Mouse (Mus musculus) hindbrain, embryonic 16.5 days (tissue): ENCODE results near the gene Emilin2. TPM values are rescaled to one million over a fixed set of nuclear protein-coding genes. Genes with fewer than 3 reads are reported as not detected.

Source experiments
- ATAC-seq: fragments of 200-750 bp; cut with Nextera tagmentation; 2 replicates; pipeline ENCODE4 v1.8.0; 2017; ENCODE audit warnings: moderate TSS enrichment, moderate library complexity
- H3K27ac ChIP-seq: fragments of 300-500 bp; sonication (generic); 2 replicates; pipeline ENCODE4 v1.5.1; 2014; ENCODE audit warnings: low read depth, mild to moderate bottlenecking, control low read depth, low read length, moderate library complexity
- H3K27me3 ChIP-seq: fragments of 300-500 bp; sonication (generic); replicated peaks from 2 replicates; pipeline ENCODE4 v1.6.1; 2014; ENCODE audit warnings: low read length; ENCODE audit not compliant: control insufficient read depth, insufficient read depth
- H3K36me3 ChIP-seq: fragments of 300-500 bp; sonication (generic); 2 replicates; pipeline ENCODE4 v1.6.1; 2014; ENCODE audit warnings: mild to moderate bottlenecking, low read length, moderate library complexity, mixed read lengths; ENCODE audit not compliant: control insufficient read depth, insufficient read depth
- H3K4me1 ChIP-seq: fragments of 300-500 bp; sonication (generic); 2 replicates; pipeline ENCODE4 v1.6.1; 2014; ENCODE audit warnings: low read depth, low read length; ENCODE audit not compliant: control insufficient read depth, insufficient read depth
- H3K4me2 ChIP-seq: fragments of 300-500 bp; sonication (generic); 2 replicates; pipeline ENCODE4 v1.6.1; 2014; ENCODE audit warnings: mild to moderate bottlenecking, low read length, control low read depth, moderate library complexity
- H3K4me3 ChIP-seq: fragments of 300-500 bp; sonication (generic); 2 replicates; pipeline ENCODE4 v1.5.1; 2014; ENCODE audit warnings: mild to moderate bottlenecking, low read length, control low read depth, moderate library complexity
- H3K9ac ChIP-seq: fragments of 300-500 bp; sonication (generic); 2 replicates; pipeline ENCODE4 v1.6.1; 2014; ENCODE audit warnings: low read depth, mild to moderate bottlenecking, control low read depth, low read length, moderate library complexity
- H3K9me3 ChIP-seq: fragments of 300-500 bp; sonication (generic); 2 replicates; pipeline ENCODE4 v1.6.1; 2014; ENCODE audit warnings: mild to moderate bottlenecking, low read length, moderate library complexity; ENCODE audit not compliant: control insufficient read depth
- WGBS: fragments of 180-500 bp; shearing (Covaris S2); extraction: QIAGEN DNeasy Blood & Tissue Kit; methylation state at CpG from one replicate; pipeline ENCODE4 v1.1.7; 2014; 5-methylcytosine and 5-hydroxymethylcytosine counted together
- polyA plus RNA-seq: library from polyadenylated mRNA; unstranded; fragments of >200 nt; fragmentation: Nextera tagmentation; extraction: Ambion mirVana; gene quantifications from 2 replicates; pipeline ENCODE4 v1.2.1, GENCODE M21; 2015

Gene Emilin2
- polyA plus RNA-seq, 1 experiment from 2014 or later, result 2.2 TPM

DNA sequence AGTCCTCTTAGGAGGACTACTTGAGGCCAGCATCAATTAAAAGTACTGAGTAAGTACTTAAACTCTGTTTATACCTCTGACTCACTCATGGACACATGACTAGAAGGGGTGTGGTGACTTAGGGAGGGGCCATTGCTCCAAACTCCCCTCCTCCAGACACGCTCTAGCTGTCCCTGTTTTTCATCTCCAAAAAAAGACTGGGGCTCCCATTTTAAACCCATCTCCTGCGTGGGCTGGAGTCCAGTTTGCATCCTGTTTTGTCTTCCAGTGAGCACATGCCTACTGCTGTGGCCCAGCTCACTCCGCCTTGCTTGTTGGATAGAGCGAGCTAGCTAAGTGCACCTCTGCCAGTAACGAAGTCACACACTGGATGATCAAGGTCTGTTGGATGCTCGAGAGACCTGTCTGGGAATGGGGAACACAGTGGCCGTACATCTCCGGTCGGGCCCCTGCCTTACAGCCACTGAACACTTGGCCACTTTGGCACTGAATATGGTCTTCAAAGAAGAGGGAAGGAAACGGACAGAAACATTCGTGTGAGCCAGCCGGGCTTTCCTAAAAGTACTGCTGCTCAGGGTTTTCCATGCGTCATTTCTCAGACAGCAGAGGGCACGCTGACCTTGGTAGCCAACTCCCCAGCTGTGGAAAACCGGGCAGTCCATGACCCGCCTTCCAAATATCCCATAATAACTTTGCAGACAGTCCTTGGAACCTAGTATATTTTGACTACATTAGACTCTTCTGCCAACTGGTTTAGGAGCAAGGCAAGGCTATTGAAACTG, 60.8 kb downstream of the Emilin2 start:
- no peaks in the 10 kb centered on the region for H3K27me3 ChIP-seq
- no peak overlapping the region for H3K4me3 ChIP-seq
- H3K4me2 ChIP-seq, result no peak overlapping the region
- H3K27ac ChIP-seq, result no peak overlapping the region
- H3K9ac ChIP-seq, result no peak overlapping the region
- peak; percentile 13; the same call in 1 of the 2 replicates for ATAC-seq
- WGBS, result 84% methylated on average over 16 of the region's 16 CpGs
- H3K36me3 ChIP-seq, result peaks cover 9% of the 10 kb centered on the region
- no peaks in the 10 kb centered on the region for H3K9me3 ChIP-seq
- peaks cover 6% of the 10 kb centered on the region for H3K4me1 ChIP-seq

DNA sequence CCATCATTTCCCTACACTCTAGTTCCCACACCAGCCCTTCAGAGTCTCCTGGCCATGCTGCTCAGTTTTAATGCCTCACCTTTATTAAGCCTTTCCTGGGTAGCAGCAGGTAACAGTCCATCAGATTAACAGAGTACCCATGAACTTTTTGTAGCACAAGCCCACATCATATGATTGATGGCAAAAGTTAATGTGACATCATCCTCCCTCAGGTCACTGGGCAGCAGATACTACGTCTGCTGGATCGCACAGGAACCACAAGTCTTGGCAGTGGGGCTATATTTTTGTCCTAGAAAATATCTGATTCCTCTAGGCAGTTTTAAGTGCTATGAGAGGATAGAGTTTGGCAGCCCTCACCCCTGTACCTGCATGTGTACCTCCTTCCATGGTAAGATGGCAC, 61.7 kb downstream of the Emilin2 start:
- WGBS, result 92% methylated on average over 2 of the region's 2 CpGs
- no peak overlapping the region for H3K9ac ChIP-seq
- H3K27me3 ChIP-seq, result no peaks in the 10 kb centered on the region
- H3K4me2 ChIP-seq, result no peak overlapping the region
- no peak for ATAC-seq
- H3K4me3 ChIP-seq, result no peak overlapping the region
- H3K9me3 ChIP-seq, result no peaks in the 10 kb centered on the region
- H3K27ac ChIP-seq, result no peak overlapping the region
- peaks cover 6% of the 10 kb centered on the region for H3K4me1 ChIP-seq
- H3K36me3 ChIP-seq, result peaks cover 10% of the 10 kb centered on the region

DNA sequence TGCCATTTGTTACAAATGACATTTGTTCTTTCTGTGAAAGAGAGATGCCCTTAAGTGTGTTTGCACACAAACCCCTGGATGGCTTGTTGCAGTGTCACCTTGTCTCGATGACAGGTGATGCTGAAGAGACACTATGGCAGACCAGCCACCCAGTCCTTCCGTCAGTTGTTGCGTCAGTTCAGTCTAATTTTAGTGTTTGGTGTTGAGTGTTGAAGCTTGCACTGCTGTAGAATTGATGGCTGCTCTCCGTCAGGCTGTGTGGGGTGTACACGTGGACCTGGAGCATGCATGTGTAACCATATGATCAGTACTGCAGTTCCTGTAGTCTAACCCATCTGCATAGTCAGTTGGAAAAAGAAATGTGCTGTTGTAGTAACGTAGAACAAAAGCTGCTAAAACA, 62.8 kb downstream of the Emilin2 start:
- Histone ChIP-seq H3K9me3 (no peaks in the 10 kb centered on the region), H3K27ac (no peak overlapping the region), H3K36me3 (peaks cover 12% of the 10 kb centered on the region), H3K27me3 (no peaks in the 10 kb centered on the region), H3K4me2 (no peak overlapping the region), H3K9ac (no peak overlapping the region), H3K4me3 (no peak overlapping the region), H3K4me1 (peaks cover 6% of the 10 kb centered on the region)
- no peak for ATAC-seq
- WGBS, result 82% methylated on average over 6 of the region's 6 CpGs

DNA sequence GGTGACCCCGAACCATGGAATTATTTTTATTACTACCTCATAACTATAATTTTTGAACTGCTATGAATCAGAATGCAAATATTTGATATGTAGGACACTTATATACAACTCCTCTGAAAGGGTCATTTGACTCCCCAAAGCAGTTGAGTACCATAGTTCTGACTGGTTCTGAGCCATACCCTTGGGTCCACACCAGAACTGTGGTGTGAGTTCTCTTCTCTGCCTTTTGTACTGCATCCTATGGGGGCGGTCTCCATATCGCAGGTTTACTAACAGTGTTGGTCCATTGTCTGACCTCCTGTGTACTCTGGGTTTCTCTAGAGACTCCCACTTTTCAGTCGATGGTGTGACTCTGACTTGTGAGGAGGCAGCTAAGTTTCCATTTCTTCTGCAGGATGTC, 65.8 kb downstream of the Emilin2 start:
- peaks cover 23% of the 10 kb centered on the region for H3K36me3 ChIP-seq
- no peak for ATAC-seq
- H3K4me1 ChIP-seq, result no peaks in the 10 kb centered on the region
- no peak overlapping the region for H3K27ac ChIP-seq
- H3K27me3 ChIP-seq, result no peaks in the 10 kb centered on the region
- WGBS, result 92% methylated on average over 4 of the region's 4 CpGs
- no peak overlapping the region for H3K4me3 ChIP-seq
- H3K9ac ChIP-seq, result no peak overlapping the region
- H3K4me2 ChIP-seq, result no peak overlapping the region
- H3K9me3 ChIP-seq, result no peaks in the 10 kb centered on the region

DNA sequence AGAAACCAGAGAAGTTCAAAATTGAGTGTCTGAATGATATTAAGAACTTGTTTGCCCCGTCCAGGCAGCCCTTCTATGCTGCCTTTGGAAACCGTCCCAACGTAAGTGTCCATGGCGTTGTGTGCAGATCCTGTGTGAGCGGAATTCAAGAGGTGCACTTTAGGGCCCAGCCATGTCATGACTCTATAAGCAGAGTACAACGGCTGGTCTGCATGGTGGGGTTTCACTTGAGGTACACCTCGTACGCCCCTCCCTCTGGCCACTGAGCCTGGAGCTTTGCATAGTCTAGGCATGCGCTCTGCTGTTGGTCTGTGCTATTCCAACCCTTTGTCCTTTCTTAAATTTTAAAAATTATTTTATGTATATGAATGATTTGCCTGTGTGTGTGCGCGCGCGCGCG, 66.6 kb downstream of the Emilin2 start:
- 96% methylated on average over 15 of the region's 15 CpGs for WGBS
- Histone ChIP-seq H3K4me3 (no peak overlapping the region), H3K4me1 (no peaks in the 10 kb centered on the region), H3K27me3 (no peaks in the 10 kb centered on the region), H3K9me3 (no peaks in the 10 kb centered on the region), H3K36me3 (peaks cover 26% of the 10 kb centered on the region), H3K27ac (no peak overlapping the region), H3K9ac (no peak overlapping the region), H3K4me2 (no peak overlapping the region)
- no peak for ATAC-seq

DNA sequence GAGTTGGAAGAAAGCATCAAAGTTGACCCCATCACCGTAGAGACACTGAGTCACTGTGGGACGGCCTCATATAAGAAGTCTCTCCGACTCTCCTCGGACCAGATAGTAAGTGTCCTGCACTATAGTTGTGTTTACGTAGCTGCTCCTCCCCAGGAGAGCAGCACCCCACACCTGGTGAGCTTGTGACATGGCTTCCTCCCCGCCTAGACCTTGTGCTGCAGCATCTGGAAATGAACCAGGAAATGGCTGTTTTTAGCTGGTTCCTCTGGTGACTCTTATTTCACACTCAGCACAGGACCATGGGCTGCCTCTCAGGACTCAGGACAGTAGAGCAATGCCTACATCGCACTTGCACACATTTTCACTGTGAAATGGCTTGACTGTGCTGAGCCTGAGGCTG, 69.1 kb downstream of the Emilin2 start:
- peaks cover 33% of the 10 kb centered on the region for H3K36me3 ChIP-seq
- H3K4me1 ChIP-seq, result no peaks in the 10 kb centered on the region
- 96% methylated on average over 7 of the region's 7 CpGs for WGBS

DNA sequence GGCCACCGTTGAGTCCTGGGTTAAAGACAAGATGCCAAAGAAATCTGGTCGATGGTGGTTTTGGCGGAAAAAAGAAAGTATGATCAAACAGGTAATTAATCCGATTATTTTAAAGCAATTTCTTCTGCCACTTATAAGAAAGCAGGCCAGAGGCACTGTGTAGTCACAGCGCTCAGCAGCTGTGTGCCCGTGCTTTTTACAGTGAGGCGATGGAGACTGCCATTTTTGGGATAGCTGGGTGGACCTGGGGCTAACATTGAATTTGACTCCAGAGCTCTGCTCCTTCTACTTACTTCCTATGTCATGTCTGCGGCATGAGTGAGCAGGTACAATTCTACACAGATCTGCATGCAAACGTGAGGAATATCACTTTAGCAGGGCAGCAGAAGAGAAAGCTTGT, 71.0 kb downstream of the Emilin2 start:
- ATAC-seq, result no peak
- Histone ChIP-seq H3K36me3 (peaks cover 27% of the 10 kb centered on the region), H3K27ac (no peak overlapping the region), H3K4me2 (no peak overlapping the region), H3K4me3 (no peak overlapping the region), H3K4me1 (no peaks in the 10 kb centered on the region), H3K9me3 (no peaks in the 10 kb centered on the region), H3K9ac (no peak overlapping the region), H3K27me3 (no peaks in the 10 kb centered on the region)
- 97% methylated on average over 9 of the region's 9 CpGs for WGBS

More for the DNA sequence above, 69.1 kb downstream of the Emilin2 start:
- no peak overlapping the region for H3K4me3 ChIP-seq
- no peak overlapping the region for H3K4me2 ChIP-seq
- H3K27ac ChIP-seq, result no peak overlapping the region
- no peaks in the 10 kb centered on the region for H3K9me3 ChIP-seq
- no peak overlapping the region for H3K9ac ChIP-seq
- no peak for ATAC-seq
- no peaks in the 10 kb centered on the region for H3K27me3 ChIP-seq

DNA sequence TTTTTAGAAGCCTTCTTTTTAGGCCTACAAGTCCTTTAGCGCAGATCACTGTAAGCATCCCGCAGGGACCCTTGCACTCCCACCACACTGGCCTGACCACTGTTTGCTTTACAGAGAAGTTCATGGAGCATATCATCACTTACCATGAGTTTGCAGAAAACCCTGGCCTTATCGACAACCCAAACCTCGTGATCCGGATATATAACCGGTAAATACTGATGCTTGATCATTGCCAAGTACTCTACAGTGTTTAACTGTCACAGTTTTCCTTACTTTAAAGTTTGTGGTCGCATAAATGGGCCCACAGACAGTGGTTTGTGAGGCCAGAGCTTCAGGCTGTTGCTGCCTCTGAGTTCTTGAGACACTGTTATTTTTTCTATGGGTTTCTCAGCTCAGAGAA, 73.3 kb downstream of the Emilin2 start:
- no peak for ATAC-seq
- Histone ChIP-seq H3K4me3 (no peak overlapping the region), H3K36me3 (peaks cover 20% of the 10 kb centered on the region), H3K4me2 (no peak overlapping the region), H3K27ac (no peak overlapping the region), H3K27me3 (no peaks in the 10 kb centered on the region), H3K9ac (no peak overlapping the region), H3K4me1 (no peaks in the 10 kb centered on the region), H3K9me3 (no peaks in the 10 kb centered on the region)
- WGBS, result 92% methylated on average over 7 of the region's 7 CpGs

DNA sequence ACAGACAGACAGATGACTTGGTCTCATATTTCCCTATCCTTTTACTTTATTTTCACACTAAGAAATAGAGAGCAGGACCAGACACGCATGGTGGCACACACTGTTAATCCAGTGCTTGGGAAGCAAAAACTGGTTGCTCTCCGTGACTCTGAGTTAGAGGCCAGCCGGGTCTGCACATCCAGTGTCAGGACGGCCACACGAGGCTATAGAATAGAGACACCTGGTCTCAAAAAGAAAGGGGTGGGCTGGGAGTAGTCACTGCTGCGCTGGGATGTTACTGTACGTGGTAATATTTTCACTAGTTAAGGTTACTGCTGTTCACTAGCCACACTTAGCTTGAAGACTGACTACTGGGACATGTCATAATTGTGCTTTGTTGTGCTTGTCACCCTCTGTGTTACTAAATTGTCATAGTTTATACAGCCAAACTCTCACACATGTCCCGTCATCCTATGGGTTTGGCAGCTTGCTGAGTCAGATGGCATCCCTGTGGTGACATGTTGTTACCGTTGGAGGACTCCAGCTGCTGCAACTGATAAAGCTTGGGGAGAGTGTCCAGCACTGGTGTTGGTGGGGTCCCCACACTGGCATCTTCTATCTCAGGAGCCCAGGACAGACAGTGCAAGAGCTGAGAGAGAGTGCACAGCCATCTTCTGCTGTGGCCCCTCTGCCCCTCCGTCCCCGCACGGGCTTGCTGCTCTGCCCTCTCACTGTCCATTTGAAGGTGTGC, 76.4 kb downstream of the Emilin2 start:
- no peaks in the 10 kb centered on the region for H3K4me1 ChIP-seq
- H3K27ac ChIP-seq, result no peak overlapping the region
- no peak for ATAC-seq
- H3K27me3 ChIP-seq, result no peaks in the 10 kb centered on the region
- no peak overlapping the region for H3K9ac ChIP-seq
- no peak overlapping the region for H3K4me3 ChIP-seq
- 86% methylated on average over 12 of the region's 12 CpGs for WGBS
- H3K4me2 ChIP-seq, result no peak overlapping the region
- H3K9me3 ChIP-seq, result no peaks in the 10 kb centered on the region
- peaks cover 14% of the 10 kb centered on the region for H3K36me3 ChIP-seq
